Mouse (Mus musculus) layer of hippocampus, postnatal 14 days (tissue): Measurements from ENCODE around the gene Fbxo6. TPM values are rescaled to one million over a fixed set of nuclear protein-coding genes. Genes with fewer than 3 reads are reported as not detected.

Experiments
- microRNA-seq, 2 experiments: library from miRNA; unstranded; fragments of <30 nt; microRNA quantifications; one replicate each; pipeline ENCODE4 v1.2.0; 2021
- total RNA-seq, 2 experiments: library from RNA; stranded (reverse); gene quantifications; 2 replicates each; pipeline ENCODE4 v1.2.3; 2021

Gene Fbxo6
- total RNA-seq, 2 experiments from 2014 or later: 24.6 to 27.4 TPM

Small RNA genes lying within 50 kb of the gene (microRNA-seq; reads per million reads assigned to microRNA genes)
- 0.23 to 0.28 reads per million in 2 experiments for gene Mir7022

Other genes starting within 250 kb of the Fbxo6 start
- 100 to 1,000 TPM; 188 to 200 TPM for gene Mfn2, start 247.4 kb downstream of the Fbxo6 start, total RNA-seq
- 10 to 100 TPM; 26.7 to 28.4 TPM for gene Plod1, start 215.4 kb downstream of the Fbxo6 start, total RNA-seq
- gene 2510039O18Rik, start 211.2 kb downstream of the Fbxo6 start, total RNA-seq: 10 to 100 TPM; 27.7 to 28.8 TPM
- not detected for gene Nppb, start 166.4 kb downstream of the Fbxo6 start, total RNA-seq
- gene Nppa, start 151.4 kb downstream of the Fbxo6 start, total RNA-seq: under 1 TPM; 0.45 to 0.92 TPM
- gene Clcn6, start 113.3 kb downstream of the Fbxo6 start, total RNA-seq: 10 to 100 TPM; 64.2 to 65.0 TPM
- 10 to 100 TPM; 25.6 to 26.4 TPM for gene Mthfr, start 113.1 kb downstream of the Fbxo6 start, total RNA-seq
- gene Agtrap, start 64.1 kb downstream of the Fbxo6 start, total RNA-seq: 1 to 10 TPM; 8.9 to 9.0 TPM
- 10 to 100 TPM; 19.8 to 22.1 TPM for gene Mad2l2, start 21.8 kb downstream of the Fbxo6 start, total RNA-seq
- 1 to 10 TPM; 4.8 to 5.6 TPM for gene Draxin, start 21.4 kb downstream of the Fbxo6 start, total RNA-seq
- 100 to 1,000 TPM in 1 of 2 experiments, 10 to 100 TPM in 1; 98.6 to 111 TPM for gene Fbxo44, start 8.3 kb upstream of the Fbxo6 start, total RNA-seq
- gene Fbxo2, start 8.5 kb upstream of the Fbxo6 start, total RNA-seq: 10 to 100 TPM; 65.2 to 72.1 TPM
- 10 to 100 TPM; 29.4 to 32.3 TPM for gene Disp3, start 135.8 kb upstream of the Fbxo6 start, total RNA-seq